Mouse (Mus musculus) liver, adult 2 months (tissue): ENCODE data around the gene Pitpnb.

Source experiments
- CTCF ChIP-seq: fragments of 200-500 bp; IDR thresholded peaks from 2 replicates; pipeline ENCODE4 v1.5.1; 2011; ENCODE audit warnings: low read depth, low read length, control low read depth
- POLR2A ChIP-seq: fragments of 200-500 bp; IDR thresholded peaks from 2 replicates; pipeline ENCODE4 v1.6.1; 2011; ENCODE audit warnings: low read length, control low read depth; ENCODE audit not compliant: insufficient read depth; ENCODE audit errors: extremely low read depth

DNA sequence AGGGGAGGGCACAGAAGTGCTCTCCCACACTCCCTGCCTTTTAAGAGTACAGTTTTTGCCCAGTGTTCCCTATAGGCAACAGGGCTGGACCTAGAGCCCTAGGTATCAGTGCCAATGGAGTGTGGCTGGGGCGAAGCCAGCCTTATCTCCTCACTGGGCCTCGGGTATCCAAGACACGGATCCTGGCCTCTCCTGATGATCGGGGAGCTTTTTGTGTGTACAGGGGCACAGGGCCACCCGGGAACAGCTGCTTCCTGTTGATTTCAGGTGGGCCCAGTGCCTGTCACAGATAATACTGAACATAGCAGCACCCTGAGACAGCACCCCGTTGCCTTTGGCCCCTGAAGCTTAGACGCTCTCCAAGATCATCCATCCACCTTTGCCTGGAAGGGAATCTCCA lies 105.7 kb downstream of the Pitpnb start:
- no peak for TF ChIP-seq CTCF
- no peak for TF ChIP-seq POLR2A
